ENCODE assay signal across 19 mouse cellular contexts in genomic region chr4:48636831-48637230, GRCm38 (mm10). TPM values are rescaled to one million over a fixed set of nuclear protein-coding genes. Genes with fewer than 3 reads are reported as not detected.
"Had no signal": no experiment of that assay in that cellular context is flagged by ENCODE, and none has a peak within 500 bp of the region (broad histone marks: within the 10 kb centered on the region; RNA-seq: fewer than 3 reads in every experiment).

No protein-coding gene starts in this region.

- H3K9ac ChIP-seq: lung, embryonic 14.5 days; neural tube, embryonic 13.5 days; neural tube, embryonic 15.5 days had no signal

- ATAC-seq: midbrain, embryonic 16.5 days had no signal

- DNase-seq: lung, adult 18-20 months; lung, embryonic 14.5 days; lung, postnatal 10 days; lung, postnatal 4 days; midbrain, embryonic 14.5 days; retina, postnatal 1 day; right cerebral cortex, adult 18-20 months; right cerebral cortex, postnatal 25 days; right cerebral cortex, postnatal 4 days; spleen, adult 18-20 months; thymus, adult 2 months; thymus, postnatal 25 days; thymus, postnatal 4 days had no signal

- H3K4me3 ChIP-seq: myocyte; neural tube, embryonic 13.5 days; neural tube, embryonic 15.5 days had no signal

- H3K4me1 ChIP-seq: neural tube, embryonic 13.5 days; neural tube, embryonic 15.5 days had no signal

- H3K9me3 ChIP-seq: neural tube, embryonic 13.5 days; neural tube, embryonic 15.5 days had no signal

- H3K4me2 ChIP-seq: lung, embryonic 14.5 days; midbrain, embryonic 11.5 days; neural tube, embryonic 13.5 days; neural tube, embryonic 15.5 days had no signal

- H3K27me3 ChIP-seq: neural tube, embryonic 13.5 days; neural tube, embryonic 15.5 days had no signal

- H3K27ac ChIP-seq: neural tube, embryonic 13.5 days; neural tube, embryonic 15.5 days had no signal

RNA-seq across cellular contexts. Expression of gene Cavin4, which starts 26.5 kb away (rescaled TPM):
- polyA plus RNA-seq: small intestine, adult 2 months had no signal
